In genomic region chr13:43112280-43112679, GRCm38 (mm10) we compare ENCODE assay signal across 10 mouse cellular contexts. TPM values are rescaled to one million over a fixed set of nuclear protein-coding genes. Genes with fewer than 3 reads are reported as not detected.
DNase-seq lines count a peak whose midpoint lies in the region; ATAC-seq lines count a peak whose summit lies in the region.
"Had no signal": no experiment of that assay in that cellular context is flagged by ENCODE, and none has a peak within 500 bp of the region (broad histone marks: within the 10 kb centered on the region; RNA-seq: fewer than 3 reads in every experiment).

No protein-coding gene starts in this region.

- H3K36me3 ChIP-seq in hindbrain, embryonic 15.5 days, result no peaks in the 10 kb centered on the region
- 0 out of 2 replicates have a peak, but pooled peaks cover 4% of the 10 kb centered on the region for H3K36me3 ChIP-seq in hindbrain, embryonic 13.5 days
- H3K36me3 ChIP-seq in forebrain, embryonic 16.5 days (ENCODE audit: control insufficient read depth, insufficient read depth), result no peaks in the 10 kb centered on the region
- H3K36me3 ChIP-seq: neural tube, embryonic 12.5 days had no signal

- H3K27me3 ChIP-seq in hindbrain, embryonic 15.5 days, result no peaks in the 10 kb centered on the region
- no peaks in the 10 kb centered on the region for H3K27me3 ChIP-seq in hindbrain, embryonic 13.5 days
- no peaks in the 10 kb centered on the region for H3K27me3 ChIP-seq in forebrain, embryonic 16.5 days (replicated peaks; ENCODE audit: control insufficient read depth, insufficient read depth, low read length)
- H3K27me3 ChIP-seq: neural tube, embryonic 12.5 days had no signal

- H3K4me3 ChIP-seq in hindbrain, embryonic 15.5 days, result no peak overlapping the region
- no peak overlapping the region for H3K4me3 ChIP-seq in hindbrain, embryonic 13.5 days
- no peak overlapping the region for H3K4me3 ChIP-seq in forebrain, embryonic 16.5 days (replicated peaks; ENCODE audit: low read length)
- H3K4me3 ChIP-seq: neural tube, embryonic 12.5 days had no signal

- H3K9me3 ChIP-seq in hindbrain, embryonic 15.5 days, result no peaks in the 10 kb centered on the region
- no peaks in the 10 kb centered on the region for H3K9me3 ChIP-seq in hindbrain, embryonic 13.5 days
- no peaks in the 10 kb centered on the region for H3K9me3 ChIP-seq in forebrain, embryonic 16.5 days (ENCODE audit: control insufficient read depth, low read length)

- peak; percentile 66 for ATAC-seq in hindbrain, embryonic 15.5 days (ENCODE audit: low FRiP score, low read depth)
- no peak for ATAC-seq in hindbrain, embryonic 13.5 days (ENCODE audit: low FRiP score)
- ATAC-seq in forebrain, embryonic 16.5 days, result peak; percentile 89

- no peak overlapping the region for H3K4me2 ChIP-seq in hindbrain, embryonic 15.5 days
- no peak overlapping the region for H3K4me2 ChIP-seq in hindbrain, embryonic 13.5 days
- H3K4me2 ChIP-seq in forebrain, embryonic 16.5 days (ENCODE audit: low read length), result no peak overlapping the region
- H3K4me2 ChIP-seq: neural tube, embryonic 12.5 days had no signal

- intact Hi-C loops in gastrocnemius, postnatal 36 days (cut with DNase I), result no loop called here

- WGBS in hindbrain, embryonic 15.5 days, result 56% methylated on average over 7 of the region's 7 CpGs
- WGBS in hindbrain, embryonic 13.5 days, result 72% methylated on average over 7 of the region's 7 CpGs
- 48% methylated on average over 7 of the region's 7 CpGs for WGBS in forebrain, embryonic 16.5 days

- peak; percentile 35 for DNase-seq in left cerebral cortex, adult 11 months (ENCODE audit: low spot score)
- DNase-seq in right cerebral cortex, postnatal 25 days, result peak; percentile 56
- DNase-seq in thymus, postnatal 4 days, result no peak
- DNase-seq in lung, postnatal 36 days, result no peak
- DNase-seq in gastrocnemius, postnatal 36 days, result no peak

- H3K9ac ChIP-seq in hindbrain, embryonic 15.5 days, result no peak overlapping the region
- no peak overlapping the region for H3K9ac ChIP-seq in hindbrain, embryonic 13.5 days
- H3K9ac ChIP-seq in forebrain, embryonic 16.5 days (replicated peaks; ENCODE audit: low read depth, low read length), result no peak overlapping the region
- H3K9ac ChIP-seq: neural tube, embryonic 12.5 days had no signal

- peaks cover 9% of the 10 kb centered on the region for H3K4me1 ChIP-seq in hindbrain, embryonic 15.5 days (replicated peaks)
- H3K4me1 ChIP-seq in hindbrain, embryonic 13.5 days (replicated peaks), result peaks cover 5% of the 10 kb centered on the region
- peaks cover 8% of the 10 kb centered on the region for H3K4me1 ChIP-seq in forebrain, embryonic 16.5 days (replicated peaks; ENCODE audit: control insufficient read depth, insufficient read depth, low read length)
- H3K4me1 ChIP-seq: neural tube, embryonic 12.5 days had no signal

- no peak overlapping the region for H3K27ac ChIP-seq in hindbrain, embryonic 15.5 days (replicated peaks)
- no peak overlapping the region for H3K27ac ChIP-seq in hindbrain, embryonic 13.5 days
- peak overlapping the region; percentile 1; the same call in 1 of the 2 replicates for H3K27ac ChIP-seq in forebrain, embryonic 16.5 days (ENCODE audit: low read length)
- H3K27ac ChIP-seq: macrophage; neural tube, embryonic 12.5 days had no signal

RNA-seq across cellular contexts. Expression of gene Tbc1d7, which starts 59.0 kb away (rescaled TPM):
- polyA plus RNA-seq in hindbrain, embryonic 15.5 days (2015; fragmentation: Nextera tagmentation; extraction: Ambion mirVana), result 76.3 and 76.7 TPM in 2 replicates
- polyA plus RNA-seq in hindbrain, embryonic 13.5 days (2015; fragmentation: Nextera tagmentation; extraction: Ambion mirVana), result 85.2 and 85.7 TPM in 2 replicates
- polyA plus RNA-seq in forebrain, embryonic 16.5 days (2015; fragmentation: Nextera tagmentation; extraction: Ambion mirVana), result 81.5 and 81.9 TPM in 2 replicates
- total RNA-seq in gastrocnemius, postnatal 36 days (2021), result 10 to 100 TPM; 26.0 to 26.4 TPM

Comparison
In these comparisons a context has a peak if more than half of its experiments do, and no peak if none do; other contexts are left out.
1. DNase-seq: peak in left cerebral cortex, adult 11 months (single experiment) and right cerebral cortex, postnatal 25 days (single experiment); none in thymus, postnatal 4 days (single experiment), lung, postnatal 36 days (single experiment) and gastrocnemius, postnatal 36 days (0 of 2).